Mouse (Mus musculus) gastrocnemius, postnatal 14 days (tissue): Measurements from ENCODE around the gene Cdhr1. TPM values are rescaled to one million over a fixed set of nuclear protein-coding genes. Genes with fewer than 3 reads are reported as not detected.

ENCODE experiments used
- DNase-seq: peaks from one replicate; pipeline ENCODE4 v3.0.0; 2021; ENCODE audit warnings: mixed read lengths
- intact Hi-C: fragments of 180-260 bp; cut with DNase I; formaldehyde crosslinking; loops from one replicate; pipeline ENCODE4 v1.15.1; 2025; ENCODE audit warnings: low total_unique reads
- total RNA-seq, 2 experiments: library from RNA; stranded (reverse); gene quantifications; 2 replicates each; pipeline ENCODE4 v1.2.3; 2021

The Cdhr1 gene
- total RNA-seq, 2 experiments from 2014 or later: not detected

DNA sequence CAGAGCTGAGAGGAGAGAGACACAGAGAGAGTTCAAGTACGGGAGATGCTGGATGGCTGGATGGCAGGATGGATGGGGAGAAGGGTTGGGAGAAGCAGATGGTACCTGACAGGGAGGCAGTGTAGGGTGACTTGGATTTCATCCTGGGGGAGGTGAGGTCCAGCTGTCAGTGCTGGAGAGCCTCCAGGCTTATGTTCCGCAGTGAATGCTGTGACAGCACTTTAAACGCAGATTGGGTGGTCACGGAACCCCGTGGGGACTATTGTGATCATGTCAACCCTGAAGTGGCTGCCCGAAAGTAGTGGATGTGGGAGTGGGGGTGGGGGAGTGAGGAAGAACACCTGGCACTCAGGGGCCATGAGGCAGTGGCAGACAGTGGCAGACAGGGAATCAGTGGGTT, 3.7 kb downstream of the Cdhr1 start:
- no peak for DNase-seq
- intact Hi-C loops: no loop called here

GRCm38 (mm10) chr14:37083755-37084154, 14.4 kb downstream of the Cdhr1 start:
- intact Hi-C loops: no loop called here

GRCm38 (mm10) chr14:37080724-37081123, 17.4 kb downstream of the Cdhr1 start:
- intact Hi-C loops: no loop called here
- DNase-seq: no peak

More at GRCm38 (mm10) chr14:37083755-37084154, 14.4 kb downstream of the Cdhr1 start:
- no peak for DNase-seq

GRCm38 (mm10) chr14:37068516-37068915, 29.6 kb downstream of the Cdhr1 start:
- DNase-seq: peak; percentile 62
- intact Hi-C loops: no loop called here

- intact Hi-C loops: no loop called here
- DNase-seq: no peak
Observed at GRCm38 (mm10) chr14:37067629-37068028, 30.5 kb downstream of the Cdhr1 start, which contains the start of gene Lrit2. Lrit2 (plus strand) TSS chr14:37067929.

DNA sequence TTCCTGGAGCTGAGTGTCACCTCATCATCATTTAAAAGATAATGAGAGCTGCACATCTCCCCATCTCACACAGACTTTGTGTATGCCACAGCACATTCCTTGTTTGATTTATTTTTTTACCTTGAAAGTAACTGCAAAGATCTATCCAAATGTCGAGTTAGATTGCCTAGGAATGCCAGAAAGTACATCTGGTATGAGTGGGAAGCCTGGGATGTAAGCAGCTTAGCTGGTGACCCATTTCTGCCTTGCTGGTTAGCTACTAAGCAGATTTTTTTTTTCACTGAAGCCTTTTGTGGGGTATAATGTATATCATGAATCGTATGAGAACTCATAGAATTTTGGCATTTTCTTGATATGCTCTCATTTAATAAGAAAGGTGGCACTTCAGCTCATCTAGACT, 31.5 kb downstream of the Cdhr1 start:
- no peak for DNase-seq
- intact Hi-C loops: no loop called here

DNA sequence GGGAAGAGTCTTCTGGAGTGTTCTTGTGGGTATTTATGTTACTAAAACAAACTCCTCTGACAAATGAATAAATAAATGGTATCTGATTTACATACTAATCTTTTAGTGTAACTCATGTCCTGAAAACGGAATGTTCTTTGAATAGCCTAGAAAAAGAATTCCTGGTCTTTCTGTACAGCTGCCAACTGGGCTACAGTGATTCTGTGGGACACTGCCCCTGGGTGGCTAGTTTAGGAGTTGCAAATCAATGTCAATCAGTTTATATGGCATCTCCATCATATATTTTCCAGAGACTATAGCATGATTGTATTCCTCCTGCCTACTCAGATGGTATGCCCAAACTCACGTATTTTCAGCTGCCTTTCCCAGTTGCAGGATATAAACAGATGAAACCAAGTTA, 33.3 kb downstream of the Cdhr1 start:
- intact Hi-C loops: no loop called here
- no peak for DNase-seq

GRCm38 (mm10) chr14:37048914-37049410, 49.2 kb downstream of the Cdhr1 start, which contains the start of gene Rgr:
Rgr (minus strand) TSS chr14:37048964.
- intact Hi-C loops: no loop called here
- no peak for DNase-seq

DNA sequence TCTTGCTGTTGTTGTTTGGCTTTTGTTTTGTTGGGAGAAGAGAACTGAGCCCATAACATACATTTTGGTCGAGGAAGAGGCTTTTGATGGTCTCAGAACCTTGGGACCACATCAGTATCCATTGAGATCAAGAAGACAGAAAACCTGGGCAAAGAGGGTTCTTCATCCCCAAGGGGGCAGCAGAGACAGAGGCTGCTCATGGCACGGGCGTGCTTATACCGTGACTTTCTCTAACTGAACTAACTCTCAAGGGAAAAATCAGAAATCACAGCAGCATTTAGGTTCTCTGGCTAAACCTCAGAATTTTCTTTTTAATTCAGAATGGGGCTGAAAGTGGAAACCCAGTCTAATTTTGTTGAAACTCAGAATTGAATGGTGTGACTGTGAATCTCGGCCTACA, 63.7 kb downstream of the Cdhr1 start:
- DNase-seq: no peak
- intact Hi-C loops: loop anchor here (5.0 kb wide), 2 partner anchors 77 to 172 kb away; no protein-coding TSS in a partner anchor

GRCm38 (mm10) chr14:37033241-37033640, 64.9 kb downstream of the Cdhr1 start:
- intact Hi-C loops: loop anchor here (5.0 kb wide), 2 partner anchors 76 to 171 kb away; no protein-coding TSS in a partner anchor

DNA sequence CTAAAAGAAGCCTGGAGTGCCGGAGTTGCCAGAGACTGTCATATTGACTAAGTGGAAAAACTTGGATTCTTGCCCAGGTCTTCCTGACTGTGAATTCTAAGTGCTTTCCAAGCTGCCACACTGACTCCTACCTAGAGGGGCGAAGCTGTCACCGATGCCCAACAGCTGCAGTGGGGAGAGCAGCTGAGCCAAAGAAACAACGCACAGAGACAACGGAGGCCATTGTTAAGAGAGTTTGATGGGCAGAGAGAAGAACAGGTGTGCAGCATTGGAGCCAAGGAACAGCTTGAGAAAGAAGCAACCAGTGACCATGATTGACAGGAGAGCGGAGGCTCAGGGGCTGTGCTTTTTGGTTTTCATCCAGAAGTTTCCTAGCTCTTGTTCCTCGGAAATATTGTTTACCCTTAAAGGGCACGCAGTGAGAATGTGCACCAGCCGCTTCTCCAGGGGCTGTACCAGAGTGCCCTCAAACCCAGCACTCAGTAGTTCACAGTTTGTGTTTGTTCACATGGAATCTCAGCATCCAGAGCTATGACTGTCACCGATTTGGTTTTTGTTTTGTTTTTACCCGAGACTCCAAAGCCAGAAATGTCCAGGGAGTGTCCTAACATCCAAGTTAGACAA, 65.6 kb downstream of the Cdhr1 start:
- peak; percentile 14 for DNase-seq
- intact Hi-C loops: loop anchor here (5.0 kb wide), 2 partner anchors 75 to 170 kb away; no protein-coding TSS in a partner anchor

More at GRCm38 (mm10) chr14:37033241-37033640, 64.9 kb downstream of the Cdhr1 start:
- peak; percentile 58 for DNase-seq

DNA sequence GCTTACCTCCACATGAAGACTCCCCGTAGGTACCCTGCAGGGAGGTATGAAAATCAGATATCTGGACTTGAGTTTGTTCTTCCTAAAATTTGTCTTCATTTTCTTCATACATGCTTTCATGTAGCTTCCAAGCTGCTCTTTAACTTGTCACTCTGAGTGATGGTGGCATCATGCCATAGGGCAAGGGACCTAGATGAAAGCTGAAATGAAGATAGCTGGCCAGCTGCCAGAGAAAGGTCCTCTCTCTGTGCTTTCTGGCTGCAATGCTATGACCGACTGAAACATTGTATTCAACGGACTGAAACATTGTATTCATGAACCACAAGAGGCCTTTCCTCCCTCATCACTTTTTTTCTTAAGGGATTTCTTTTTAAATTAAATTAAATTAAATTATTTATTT, 69.6 kb downstream of the Cdhr1 start:
- no peak for DNase-seq
- intact Hi-C loops: no loop called here

DNA sequence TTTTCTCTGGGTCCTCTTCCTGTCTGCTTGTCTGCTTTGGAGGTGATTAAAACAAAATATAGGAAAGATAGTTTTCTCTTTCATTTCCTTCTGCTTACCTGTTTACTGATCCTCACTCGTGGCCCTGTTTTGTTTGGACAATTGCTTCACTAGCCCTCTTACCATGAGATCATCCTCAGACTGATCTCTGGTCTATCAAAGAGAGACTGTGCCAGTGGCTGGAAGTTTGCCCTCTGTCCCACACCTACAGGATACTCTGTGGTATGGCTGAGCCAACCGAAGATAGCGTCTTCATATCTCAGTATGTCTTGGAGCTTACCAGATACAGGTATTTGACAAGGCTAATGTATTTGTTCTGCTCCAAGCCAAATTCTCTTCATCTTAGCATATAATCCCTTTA, 70.2 kb downstream of the Cdhr1 start:
- intact Hi-C loops: no loop called here
- DNase-seq: no peak

Other genes starting within 250 kb of the Cdhr1 start
- gene Ccser2, start 129.6 kb downstream of the Cdhr1 start, total RNA-seq: 10 to 100 TPM; 61.0 to 66.0 TPM
- gene Rgr, start 49.4 kb downstream of the Cdhr1 start, total RNA-seq: under 1 TPM; 0.29 to 0.37 TPM
- gene Lrit1, start 43.5 kb downstream of the Cdhr1 start, total RNA-seq: not detected
- gene Lrit2, start 30.4 kb downstream of the Cdhr1 start, total RNA-seq: not detected
- under 1 TPM in 1 of 2 experiments, not detected in 1; 0.47 TPM for gene 2610528A11Rik, start 15.7 kb upstream of the Cdhr1 start, total RNA-seq
- gene Ghitm, start 36.9 kb upstream of the Cdhr1 start, total RNA-seq: 100 to 1,000 TPM; 262 to 295 TPM